Comparison of ENCODE assay signal across 27 mouse cellular contexts in genomic region chr3:55688098-55688497, GRCm38 (mm10).
A peak's percentile ranks its signal among the peaks of the same experiment; 100 is the strongest.
DNase-seq lines count a peak whose midpoint lies in the region; ATAC-seq lines count a peak whose summit lies in the region.
"Had no signal": no experiment of that assay in that cellular context is flagged by ENCODE, and none has a peak within 500 bp of the region (broad histone marks: within the 10 kb centered on the region; RNA-seq: fewer than 3 reads in every experiment).

No protein-coding gene starts in this region.

- no peak overlapping the region for H3K4me2 ChIP-seq in hindbrain, embryonic 12.5 days (replicated peaks)
- H3K4me2 ChIP-seq in hindbrain, embryonic 16.5 days (ENCODE audit: low read length) = no peak overlapping the region
- H3K4me2 ChIP-seq in lung, embryonic 16.5 days (ENCODE audit: low read depth, low read length) = no peak overlapping the region
- H3K4me2 ChIP-seq in neural tube, embryonic 11.5 days (ENCODE audit: low read depth) = no peak overlapping the region
- H3K4me2 ChIP-seq in neural tube, embryonic 15.5 days = no peak overlapping the region
- H3K4me2 ChIP-seq: embryonic facial prominence, embryonic 15.5 days; forebrain, embryonic 12.5 days; heart, embryonic 15.5 days; hindbrain, embryonic 15.5 days; limb, embryonic 12.5 days; liver, embryonic 15.5 days; neural tube, embryonic 12.5 days had no signal

- WGBS in hindbrain, embryonic 12.5 days = 31% methylated on average over 1 of the region's 1 CpGs
- WGBS in hindbrain, embryonic 16.5 days = 16% methylated on average over 1 of the region's 1 CpGs
- WGBS in lung, embryonic 16.5 days = 12% methylated on average over 1 of the region's 1 CpGs
- WGBS in neural tube, embryonic 11.5 days = 29% methylated on average over 1 of the region's 1 CpGs
- 9% methylated on average over 1 of the region's 1 CpGs for WGBS in neural tube, embryonic 15.5 days

- 0 out of 2 replicates have a peak overlapping the region, but pooled peaks have one; percentile 23 for H3K27ac ChIP-seq in hindbrain, embryonic 12.5 days
- no peak overlapping the region for H3K27ac ChIP-seq in hindbrain, embryonic 16.5 days (ENCODE audit: low read depth, low read length)
- no peak overlapping the region for H3K27ac ChIP-seq in lung, embryonic 16.5 days (ENCODE audit: low read length)
- no peak overlapping the region for H3K27ac ChIP-seq in neural tube, embryonic 11.5 days (ENCODE audit: low read depth, low read length)
- H3K27ac ChIP-seq in neural tube, embryonic 15.5 days (replicated peaks) = no peak overlapping the region
- H3K27ac ChIP-seq: embryonic facial prominence, embryonic 15.5 days; forebrain, embryonic 12.5 days; heart, embryonic 10.5 days; heart, embryonic 15.5 days; hindbrain, embryonic 15.5 days; limb, embryonic 12.5 days; liver, embryonic 15.5 days; midbrain, embryonic 10.5 days; neural tube, embryonic 12.5 days had no signal

- no peak overlapping the region for H3K9ac ChIP-seq in hindbrain, embryonic 12.5 days
- no peak overlapping the region for H3K9ac ChIP-seq in hindbrain, embryonic 16.5 days (ENCODE audit: low read depth, low read length)
- no peak overlapping the region for H3K9ac ChIP-seq in lung, embryonic 16.5 days (ENCODE audit: low read length)
- no peak overlapping the region for H3K9ac ChIP-seq in neural tube, embryonic 11.5 days (ENCODE audit: low read length)
- no peak overlapping the region for H3K9ac ChIP-seq in neural tube, embryonic 15.5 days (replicated peaks)
- H3K9ac ChIP-seq: embryonic facial prominence, embryonic 15.5 days; forebrain, embryonic 12.5 days; forebrain, postnatal 0 days; heart, embryonic 15.5 days; hindbrain, embryonic 15.5 days; limb, embryonic 12.5 days; liver, embryonic 15.5 days; neural tube, embryonic 12.5 days had no signal

- DNase-seq in lung, adult 18-20 months = no peak
- DNase-seq in neural tube, embryonic 11.5 days (ENCODE audit: low spot score) = no peak
- DNase-seq in urinary bladder, postnatal 36 days (ENCODE audit: low spot score in 2 of 2) = no peak
- DNase-seq in cerebellum, adult 8-10 months = no peak
- DNase-seq: adrenal gland, postnatal 14 days; cerebellum, adult 11-12 months; cerebellum, postnatal 10 days; forebrain, postnatal 0 days; gastrocnemius, postnatal 14 days; heart, adult 11 months; kidney, adult 11 months; kidney, postnatal 14 days; lung, postnatal 10 days; right cerebral cortex, postnatal 4 days had no signal

- ATAC-seq in hindbrain, embryonic 12.5 days (ENCODE audit: low FRiP score) = 0 out of 2 replicates have a peak, but pooled peaks have one; percentile 18
- no peak for ATAC-seq in hindbrain, embryonic 16.5 days
- ATAC-seq in lung, embryonic 16.5 days (ENCODE audit: low read depth) = peak; percentile 66
- ATAC-seq in neural tube, embryonic 11.5 days (ENCODE audit: insufficient read depth, low FRiP score, low TSS enrichment) = peak; percentile 55; the same call in 1 of the 2 replicates
- ATAC-seq in neural tube, embryonic 15.5 days (ENCODE audit: low FRiP score) = no peak
- ATAC-seq: forebrain, postnatal 0 days had no signal

- peaks cover 30% of the 10 kb centered on the region for H3K4me1 ChIP-seq in hindbrain, embryonic 12.5 days
- peaks cover 18% of the 10 kb centered on the region for H3K4me1 ChIP-seq in hindbrain, embryonic 16.5 days (ENCODE audit: control insufficient read depth, insufficient read depth, low read depth, low read length)
- H3K4me1 ChIP-seq in lung, embryonic 16.5 days (replicated peaks; ENCODE audit: control insufficient read depth, insufficient read depth, low read length) = no peaks in the 10 kb centered on the region
- peaks cover 2% of the 10 kb centered on the region; the same call in 1 of the 2 replicates for H3K4me1 ChIP-seq in neural tube, embryonic 11.5 days (ENCODE audit: control insufficient read depth, insufficient read depth, low read length)
- peaks cover 37% of the 10 kb centered on the region for H3K4me1 ChIP-seq in neural tube, embryonic 15.5 days
- H3K4me1 ChIP-seq: liver, embryonic 15.5 days had no signal

- no peaks in the 10 kb centered on the region for H3K9me3 ChIP-seq in hindbrain, embryonic 12.5 days (replicated peaks)
- no peaks in the 10 kb centered on the region for H3K9me3 ChIP-seq in hindbrain, embryonic 16.5 days (ENCODE audit: control insufficient read depth, low read length)
- no peaks in the 10 kb centered on the region for H3K9me3 ChIP-seq in lung, embryonic 16.5 days (ENCODE audit: control insufficient read depth, low read length)
- no peaks in the 10 kb centered on the region for H3K9me3 ChIP-seq in neural tube, embryonic 11.5 days (ENCODE audit: control insufficient read depth, low read length)
- no peaks in the 10 kb centered on the region for H3K9me3 ChIP-seq in neural tube, embryonic 15.5 days (replicated peaks)
- H3K9me3 ChIP-seq: embryonic facial prominence, embryonic 15.5 days; forebrain, embryonic 12.5 days; heart, embryonic 10.5 days; heart, embryonic 15.5 days; hindbrain, embryonic 15.5 days; limb, embryonic 12.5 days; liver, embryonic 15.5 days; midbrain, embryonic 10.5 days; neural tube, embryonic 12.5 days had no signal

- no peak overlapping the region for H3K4me3 ChIP-seq in hindbrain, embryonic 12.5 days
- no peak overlapping the region for H3K4me3 ChIP-seq in hindbrain, embryonic 16.5 days (ENCODE audit: low read length)
- H3K4me3 ChIP-seq in lung, embryonic 16.5 days (ENCODE audit: low read length) = no peak overlapping the region
- no peak overlapping the region for H3K4me3 ChIP-seq in neural tube, embryonic 11.5 days (ENCODE audit: low read depth, low read length)
- H3K4me3 ChIP-seq in neural tube, embryonic 15.5 days (replicated peaks) = no peak overlapping the region
- H3K4me3 ChIP-seq: embryonic facial prominence, embryonic 15.5 days; forebrain, embryonic 12.5 days; heart, embryonic 10.5 days; heart, embryonic 15.5 days; hindbrain, embryonic 15.5 days; limb, embryonic 12.5 days; liver, embryonic 15.5 days; midbrain, embryonic 10.5 days; neural tube, embryonic 12.5 days had no signal

- no peaks in the 10 kb centered on the region for H3K27me3 ChIP-seq in hindbrain, embryonic 12.5 days
- no peaks in the 10 kb centered on the region for H3K27me3 ChIP-seq in hindbrain, embryonic 16.5 days (replicated peaks; ENCODE audit: control insufficient read depth, insufficient read depth, low read length)
- no peaks in the 10 kb centered on the region for H3K27me3 ChIP-seq in lung, embryonic 16.5 days (ENCODE audit: control insufficient read depth, insufficient read depth, low read depth, low read length)
- H3K27me3 ChIP-seq in neural tube, embryonic 11.5 days (ENCODE audit: control insufficient read depth, insufficient read depth, low read length) = no peaks in the 10 kb centered on the region
- H3K27me3 ChIP-seq in neural tube, embryonic 15.5 days (replicated peaks) = no peaks in the 10 kb centered on the region
- H3K27me3 ChIP-seq: embryonic facial prominence, embryonic 15.5 days; forebrain, embryonic 12.5 days; heart, embryonic 15.5 days; hindbrain, embryonic 15.5 days; limb, embryonic 12.5 days; liver, embryonic 15.5 days; neural tube, embryonic 12.5 days had no signal

- no peaks in the 10 kb centered on the region for H3K36me3 ChIP-seq in hindbrain, embryonic 12.5 days
- H3K36me3 ChIP-seq in hindbrain, embryonic 16.5 days (ENCODE audit: control insufficient read depth, insufficient read depth, low read length) = 0 out of 2 replicates have a peak, but pooled peaks cover 2% of the 10 kb centered on the region
- no peaks in the 10 kb centered on the region for H3K36me3 ChIP-seq in lung, embryonic 16.5 days (ENCODE audit: control insufficient read depth, insufficient read depth, low read length)
- H3K36me3 ChIP-seq in neural tube, embryonic 11.5 days (ENCODE audit: control insufficient read depth, insufficient read depth, low read length) = no peaks in the 10 kb centered on the region
- H3K36me3 ChIP-seq in neural tube, embryonic 15.5 days = peaks cover 5% of the 10 kb centered on the region; the same call in 1 of the 2 replicates
- H3K36me3 ChIP-seq: embryonic facial prominence, embryonic 15.5 days; forebrain, embryonic 12.5 days; heart, embryonic 10.5 days; heart, embryonic 15.5 days; limb, embryonic 12.5 days; liver, embryonic 15.5 days; neural tube, embryonic 12.5 days had no signal

Comparison
In these comparisons a context has a peak if more than half of its experiments do, and no peak if none do; other contexts are left out.
1. ATAC-seq: peak in hindbrain, embryonic 12.5 days (single experiment), lung, embryonic 16.5 days (single experiment) and neural tube, embryonic 11.5 days (single experiment); none in hindbrain, embryonic 16.5 days (single experiment) and neural tube, embryonic 15.5 days (single experiment).